Mouse (Mus musculus): ENCODE measurements around the gene Gm9733. TPM values are rescaled to one million over a fixed set of nuclear protein-coding genes. Genes with fewer than 3 reads are reported as not detected.
"Not testable (repeated sequence)": the region's sequence is repeated elsewhere in the genome, so short reads cannot be mapped to it uniquely, and the experiment has no call there.

Gene Gm9733
- polyA plus RNA-seq (2015; fragmentation: Nextera tagmentation; extraction: Ambion mirVana), result not detected in 2 replicates

DNA sequence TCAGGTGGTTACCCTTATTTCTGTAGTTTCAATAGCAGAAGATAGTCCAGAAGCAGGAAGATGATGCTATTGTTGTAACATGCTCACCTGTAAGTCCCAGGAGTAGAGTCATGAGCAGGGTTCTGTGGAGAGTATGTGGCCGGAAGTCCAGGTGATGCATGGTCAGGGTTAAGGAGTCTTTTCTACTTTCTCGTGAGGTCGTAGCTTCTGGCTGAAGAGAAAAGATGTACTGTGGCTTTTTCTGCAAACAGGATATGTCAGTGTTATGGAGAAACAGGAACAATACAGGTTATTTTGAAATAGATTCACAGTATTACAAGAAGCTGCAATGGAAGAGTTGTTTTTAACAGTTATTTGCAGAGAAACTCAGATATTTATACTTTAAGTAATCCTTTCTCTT is at the start of gene Gm9733:
Gene Gm9733 (minus strand): TSS at position 240 of the 400 bp plus-strand sequence.
- no peak within 1 kb of the TSS for H3K4me3 ChIP-seq (replicated peaks)
- no peaks in the 10 kb centered on the region for H3K9me3 ChIP-seq
- H3K4me1 ChIP-seq (replicated peaks), result no peaks in the 10 kb centered on the region
- H3K27ac ChIP-seq, result no peak within 1 kb of the TSS
- ATAC-seq, result no peak
- H3K36me3 ChIP-seq, result no peaks in the 10 kb centered on the region
- no peaks in the 10 kb centered on the region for H3K27me3 ChIP-seq (replicated peaks)
- no peak within 1 kb of the TSS for H3K9ac ChIP-seq
- H3K4me2 ChIP-seq (replicated peaks), result no peak within 1 kb of the TSS
- 81% methylated on average over 3 of the region's 3 CpGs for WGBS

DNA sequence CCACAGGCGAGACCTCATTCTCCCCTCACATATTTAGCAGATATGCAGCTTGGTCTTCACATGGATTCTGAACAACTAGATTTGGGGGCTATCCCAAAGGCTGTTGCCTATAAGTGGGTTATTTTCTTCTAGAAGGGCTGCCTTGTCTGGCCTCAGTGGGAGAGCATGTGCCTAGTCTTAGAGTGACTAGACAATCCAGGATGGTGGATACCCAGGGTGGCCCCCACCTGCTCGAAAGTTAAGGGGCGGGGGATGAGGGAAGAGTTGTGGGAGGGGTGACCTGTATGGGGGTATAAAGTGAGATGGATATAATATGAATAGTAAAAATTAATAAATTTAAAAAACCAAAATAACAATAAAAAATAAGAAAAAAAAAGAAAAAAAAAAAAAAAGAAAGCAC is 23.6 kb upstream of the Gm9733 start:
- 66% methylated on average over 3 of the region's 3 CpGs for WGBS
- not testable (repeated sequence) for ATAC-seq; H3K4me2 ChIP-seq (replicated peaks); H3K9me3 ChIP-seq; H3K27ac ChIP-seq; H3K4me3 ChIP-seq (replicated peaks); H3K27me3 ChIP-seq (replicated peaks); H3K36me3 ChIP-seq; H3K4me1 ChIP-seq (replicated peaks); H3K9ac ChIP-seq

DNA sequence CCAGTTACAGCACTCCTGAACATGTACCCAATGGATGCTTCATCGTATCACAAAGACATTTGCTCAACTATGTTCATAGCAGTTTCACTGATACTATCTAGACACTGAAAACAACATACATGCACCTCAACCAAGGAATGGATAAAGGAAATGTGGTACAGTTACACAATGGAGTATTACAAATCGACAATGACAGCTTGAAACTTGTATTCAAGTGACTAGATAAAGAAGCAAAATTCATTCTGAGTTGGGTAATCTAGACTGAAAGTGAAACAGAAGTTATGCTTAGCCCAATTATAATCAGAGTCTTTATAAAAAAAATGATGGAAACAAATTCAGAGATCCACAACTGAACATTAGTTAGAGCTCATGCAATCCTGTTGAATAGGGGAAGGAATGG is 18.2 kb upstream of the Gm9733 start:
- H3K4me3 ChIP-seq (replicated peaks); H3K27me3 ChIP-seq (replicated peaks); H3K4me2 ChIP-seq (replicated peaks); H3K9ac ChIP-seq; H3K9me3 ChIP-seq; ATAC-seq; H3K27ac ChIP-seq; H3K4me1 ChIP-seq (replicated peaks); H3K36me3 ChIP-seq: not testable (repeated sequence)
- WGBS, result 95% methylated on average over 1 of the region's 2 CpGs

DNA sequence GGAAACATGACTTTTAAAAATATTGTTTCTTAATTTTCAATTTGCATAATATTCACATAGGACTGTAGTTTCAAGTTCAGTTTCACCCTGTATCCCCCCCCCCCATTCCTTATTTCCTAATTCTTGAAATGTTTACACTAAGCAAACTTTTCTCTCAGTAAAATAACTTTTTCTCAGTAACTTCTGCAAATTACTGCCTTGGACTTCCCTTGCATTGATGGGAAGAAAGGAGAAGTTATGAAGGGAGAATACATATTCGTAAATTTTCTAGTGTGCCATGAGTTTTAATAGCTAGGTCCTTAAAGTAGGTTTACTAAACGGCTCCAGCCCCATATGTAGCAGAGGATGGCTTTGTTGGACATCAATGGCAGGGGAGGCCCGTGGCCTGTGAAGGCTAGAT is 13.5 kb upstream of the Gm9733 start:
- H3K36me3 ChIP-seq; ATAC-seq; H3K4me1 ChIP-seq (replicated peaks); H3K27ac ChIP-seq; H3K4me2 ChIP-seq (replicated peaks); H3K27me3 ChIP-seq (replicated peaks); H3K4me3 ChIP-seq (replicated peaks); H3K9ac ChIP-seq; H3K9me3 ChIP-seq: not testable (repeated sequence)
- WGBS, result 57% methylated on average over 3 of the region's 3 CpGs

DNA sequence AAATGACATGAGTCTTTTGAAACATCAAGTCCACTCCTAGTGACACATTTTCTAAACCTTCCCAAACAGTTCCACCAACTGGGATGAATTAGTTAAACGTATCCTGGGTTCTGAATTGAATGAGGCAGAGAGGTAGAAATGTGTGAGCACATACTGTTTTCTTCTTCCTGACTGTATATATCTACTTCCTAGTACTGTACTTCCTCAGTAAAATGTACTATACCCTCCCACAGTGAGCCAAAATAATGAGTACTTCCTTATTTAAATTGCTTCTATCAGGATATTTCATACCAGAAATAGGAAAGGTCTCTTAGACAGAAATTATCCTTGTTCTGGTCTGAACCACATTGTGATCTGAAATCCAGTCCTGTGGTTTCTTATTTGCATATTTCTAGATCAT is 8.2 kb upstream of the Gm9733 start:
- Histone ChIP-seq H3K4me3 (replicated peaks) (no peak overlapping the region), H3K4me1 (replicated peaks) (no peaks in the 10 kb centered on the region), H3K27me3 (replicated peaks) (no peaks in the 10 kb centered on the region), H3K9me3 (no peaks in the 10 kb centered on the region), H3K9ac (no peak overlapping the region), H3K36me3 (no peaks in the 10 kb centered on the region), H3K4me2 (replicated peaks) (no peak overlapping the region), H3K27ac (no peak overlapping the region)
- 72% methylated on average over 1 of the region's 1 CpGs for WGBS
- no peak for ATAC-seq

DNA sequence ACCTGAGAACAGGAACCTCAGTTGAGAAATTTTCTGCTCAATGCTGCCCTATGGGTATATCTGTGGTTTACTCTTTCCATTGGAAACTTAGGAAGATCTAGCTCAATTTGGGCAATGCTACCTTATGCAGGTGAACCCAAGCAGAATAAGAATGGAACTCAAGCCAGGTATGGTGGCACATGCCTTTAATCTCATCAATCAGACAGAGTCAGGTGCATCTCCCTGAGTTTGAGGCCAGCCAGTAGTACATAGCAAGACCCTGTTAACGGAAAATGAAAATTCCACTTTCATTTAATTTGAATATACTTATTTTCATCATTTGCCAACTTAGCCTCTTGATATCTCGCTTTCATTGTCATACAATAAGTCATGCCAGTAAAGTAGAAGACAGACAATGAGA is 2.1 kb upstream of the Gm9733 start:
- no peaks in the 10 kb centered on the region for H3K36me3 ChIP-seq
- H3K27me3 ChIP-seq (replicated peaks), result no peaks in the 10 kb centered on the region
- WGBS, result 66% methylated on average over 2 of the region's 2 CpGs
- no peak overlapping the region for H3K4me2 ChIP-seq (replicated peaks)
- no peak overlapping the region for H3K4me3 ChIP-seq (replicated peaks)
- H3K9me3 ChIP-seq, result no peaks in the 10 kb centered on the region
- no peak overlapping the region for H3K9ac ChIP-seq
- no peak for ATAC-seq
- no peak overlapping the region for H3K27ac ChIP-seq
- no peaks in the 10 kb centered on the region for H3K4me1 ChIP-seq (replicated peaks)

DNA sequence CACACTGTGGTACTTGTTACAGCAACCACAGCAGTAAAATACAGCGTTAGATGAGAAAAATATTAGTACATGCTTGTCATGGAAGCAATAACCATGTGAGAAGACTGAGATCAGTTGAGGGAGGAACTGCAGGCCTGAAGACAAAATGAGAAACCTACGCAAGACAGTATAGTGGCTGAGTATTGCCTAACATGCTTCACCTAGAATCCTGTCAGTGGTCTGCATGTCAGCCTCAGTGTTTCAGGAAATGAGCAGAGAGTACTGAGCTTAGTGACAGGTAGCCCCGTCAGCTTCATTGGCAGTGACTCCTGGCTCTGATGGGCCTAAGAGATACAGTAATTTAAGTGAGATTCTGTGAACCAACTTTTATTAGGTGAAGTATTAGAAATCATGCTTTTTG is 557 bp downstream of the Gm9733 start:
- Histone ChIP-seq H3K9ac (no peak overlapping the region), H3K9me3 (no peaks in the 10 kb centered on the region), H3K4me2 (replicated peaks) (no peak overlapping the region), H3K27me3 (replicated peaks) (no peaks in the 10 kb centered on the region), H3K27ac (no peak overlapping the region), H3K4me1 (replicated peaks) (no peaks in the 10 kb centered on the region), H3K36me3 (no peaks in the 10 kb centered on the region), H3K4me3 (replicated peaks) (no peak overlapping the region)
- WGBS, result 69% methylated on average over 3 of the region's 3 CpGs
- ATAC-seq, result no peak

DNA sequence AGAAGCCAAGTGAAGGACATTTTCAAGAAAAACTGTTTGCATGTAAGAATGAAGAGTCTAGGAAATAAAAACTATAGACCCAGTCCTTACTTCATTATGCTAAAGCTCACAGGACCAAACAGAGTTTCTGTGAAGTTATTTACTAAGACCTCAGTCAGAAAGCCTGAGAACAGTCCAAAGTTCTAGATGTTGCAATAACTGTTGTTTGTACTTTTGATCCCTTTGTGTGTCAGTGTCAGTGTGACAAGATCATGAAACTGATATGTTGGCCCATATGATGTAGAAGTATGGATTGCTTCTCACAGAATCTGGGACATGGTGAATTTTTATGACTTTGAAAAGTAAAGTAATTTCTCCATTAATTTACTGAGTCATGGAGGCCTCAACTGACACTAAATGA is 2.6 kb downstream of the Gm9733 start:
- Histone ChIP-seq H3K9ac (no peak overlapping the region), H3K4me2 (replicated peaks) (no peak overlapping the region), H3K27me3 (replicated peaks) (no peaks in the 10 kb centered on the region), H3K36me3 (no peaks in the 10 kb centered on the region), H3K4me3 (replicated peaks) (no peak overlapping the region), H3K4me1 (replicated peaks) (no peaks in the 10 kb centered on the region), H3K27ac (no peak overlapping the region), H3K9me3 (no peaks in the 10 kb centered on the region)
- no peak for ATAC-seq

DNA sequence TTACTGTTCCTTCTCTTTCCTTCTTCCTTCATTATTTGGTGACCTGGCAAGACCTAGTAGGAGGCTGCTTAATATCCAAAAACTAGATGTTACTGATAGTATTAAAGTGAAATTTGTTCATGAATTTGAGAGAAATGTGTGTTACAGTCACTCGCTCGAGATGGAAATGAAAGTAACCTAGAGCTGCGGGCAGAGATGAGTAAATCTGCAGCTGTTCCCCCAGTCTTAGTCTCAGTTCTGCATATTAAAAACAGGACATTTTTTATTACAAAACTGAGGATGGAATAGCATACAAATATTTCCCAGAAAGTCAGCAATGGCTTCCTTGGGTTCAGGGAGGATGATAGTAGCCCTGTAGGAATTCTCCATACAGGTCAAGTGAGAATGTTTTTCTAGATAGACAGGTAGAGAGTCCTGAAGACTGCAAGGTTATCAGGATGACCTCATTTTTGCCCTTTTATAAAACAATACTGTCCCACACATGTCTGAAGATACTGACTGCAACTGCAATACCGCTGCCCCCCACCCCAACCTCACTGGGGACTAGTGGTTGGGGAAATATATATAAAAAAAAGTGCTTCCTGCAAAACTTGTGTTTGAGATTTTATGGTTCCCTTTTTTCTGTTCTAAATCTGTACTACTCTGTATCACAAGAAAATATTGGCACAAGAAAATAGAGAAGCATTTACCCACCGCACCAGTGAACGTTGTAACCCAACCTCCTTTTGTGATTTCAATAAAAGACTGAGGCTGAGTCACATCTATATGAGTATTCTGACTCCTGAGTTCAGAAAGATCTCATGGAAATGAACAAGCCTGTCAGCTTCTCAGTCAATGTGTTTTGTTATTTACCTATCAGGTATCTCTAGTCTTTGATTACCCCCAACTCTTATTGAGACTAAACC is 47.4 kb downstream of the Gm9733 start:
- no peaks in the 10 kb centered on the region for H3K36me3 ChIP-seq
- H3K4me3 ChIP-seq (replicated peaks), result no peak overlapping the region
- H3K9me3 ChIP-seq, result no peaks in the 10 kb centered on the region
- H3K4me2 ChIP-seq (replicated peaks), result no peak overlapping the region
- no peaks in the 10 kb centered on the region for H3K27me3 ChIP-seq (replicated peaks)
- no peaks in the 10 kb centered on the region for H3K4me1 ChIP-seq (replicated peaks)
- H3K9ac ChIP-seq, result no peak overlapping the region
- ATAC-seq, result no peak
- 85% methylated on average over 6 of the region's 6 CpGs for WGBS
- no peak overlapping the region for H3K27ac ChIP-seq

DNA sequence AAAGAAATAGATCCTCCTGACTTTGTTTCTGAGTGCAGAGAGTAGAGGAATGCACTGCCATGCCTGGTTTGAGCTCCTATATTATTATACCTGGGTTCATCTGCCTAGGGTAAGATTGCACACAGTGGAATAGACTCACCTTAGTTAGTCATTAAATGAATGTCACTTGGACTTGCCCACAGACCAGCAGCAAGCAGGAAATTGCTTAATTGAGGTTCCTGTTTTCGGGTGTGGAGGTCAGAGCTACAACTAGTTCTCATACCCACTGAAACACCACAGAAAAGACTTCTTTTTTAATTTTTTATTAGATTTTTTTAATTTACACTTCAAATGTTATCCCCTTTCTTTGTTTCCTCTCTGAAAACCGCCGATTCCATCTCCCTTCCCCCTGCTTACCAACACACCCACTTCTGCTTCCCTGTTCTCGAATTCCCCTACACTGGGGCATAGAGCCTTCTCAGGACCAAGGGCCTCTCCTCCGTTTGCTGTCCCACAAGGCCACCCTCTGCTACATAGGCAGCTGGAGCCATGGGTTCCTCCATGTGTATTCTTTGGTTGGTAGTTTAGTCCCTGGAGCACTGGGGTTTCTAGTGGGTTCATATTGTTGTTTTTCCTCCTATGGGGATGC is 56.1 kb downstream of the Gm9733 start:
- no peaks in the 10 kb centered on the region for H3K27me3 ChIP-seq (replicated peaks)
- no peak overlapping the region for H3K9ac ChIP-seq
- H3K27ac ChIP-seq, result no peak overlapping the region
- no peak overlapping the region for H3K4me3 ChIP-seq (replicated peaks)
- no peak for ATAC-seq
- no peaks in the 10 kb centered on the region for H3K36me3 ChIP-seq
- 79% methylated on average over 5 of the region's 5 CpGs for WGBS
- H3K4me2 ChIP-seq (replicated peaks), result no peak overlapping the region
- no peaks in the 10 kb centered on the region for H3K9me3 ChIP-seq
- no peaks in the 10 kb centered on the region for H3K4me1 ChIP-seq (replicated peaks)

DNA sequence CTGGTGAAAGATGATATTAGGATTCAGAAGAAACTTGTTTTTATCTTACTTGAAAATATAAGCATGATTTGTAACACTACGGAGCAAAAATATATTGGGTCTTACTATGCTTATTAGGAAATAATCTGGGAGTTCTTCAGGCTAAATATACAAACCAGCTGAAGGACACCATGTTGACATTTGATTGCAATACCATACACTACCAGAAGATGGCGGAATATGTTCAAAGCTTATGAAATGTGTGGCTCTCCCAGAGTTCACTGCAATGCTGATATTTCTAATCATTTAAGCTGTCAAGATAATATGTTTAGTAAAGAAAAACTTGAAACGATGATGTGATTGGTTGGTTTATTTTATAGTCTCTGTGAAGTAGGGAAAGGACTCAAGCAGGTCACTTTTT is 67.7 kb downstream of the Gm9733 start:
- Histone ChIP-seq H3K27ac (no peak overlapping the region), H3K4me1 (replicated peaks) (no peaks in the 10 kb centered on the region), H3K9ac (no peak overlapping the region), H3K4me2 (replicated peaks) (no peak overlapping the region), H3K9me3 (no peaks in the 10 kb centered on the region), H3K27me3 (replicated peaks) (no peaks in the 10 kb centered on the region), H3K36me3 (no peaks in the 10 kb centered on the region), H3K4me3 (replicated peaks) (no peak overlapping the region)
- WGBS, result 8% methylated on average over 3 of the region's 3 CpGs
- no peak for ATAC-seq

DNA sequence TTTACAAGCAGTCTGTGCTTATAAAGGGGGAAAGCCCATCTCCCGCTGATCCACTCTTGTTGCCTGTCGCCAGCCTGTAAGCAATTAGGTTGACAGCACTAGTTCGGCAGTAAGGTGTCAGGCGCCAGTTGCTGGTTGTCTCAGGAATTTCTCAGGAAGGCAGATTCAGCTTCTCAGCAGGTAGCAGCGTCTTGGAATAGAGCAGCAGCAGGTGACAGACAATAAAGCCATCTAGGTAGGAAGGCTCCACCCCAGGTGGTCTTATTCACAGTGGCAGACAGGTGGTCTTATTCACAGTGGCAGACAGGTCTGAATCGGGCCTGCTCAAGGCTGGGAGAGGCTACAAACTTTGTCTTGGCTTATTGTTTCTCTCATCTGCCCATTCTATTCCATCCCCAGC is 76.4 kb downstream of the Gm9733 start:
- Histone ChIP-seq H3K27ac (no peak overlapping the region), H3K4me3 (replicated peaks) (no peak overlapping the region), H3K27me3 (replicated peaks) (no peaks in the 10 kb centered on the region), H3K4me1 (replicated peaks) (no peaks in the 10 kb centered on the region), H3K9me3 (no peaks in the 10 kb centered on the region), H3K9ac (no peak overlapping the region), H3K4me2 (replicated peaks) (no peak overlapping the region), H3K36me3 (no peaks in the 10 kb centered on the region)
- ATAC-seq, result no peak
- 76% methylated on average over 6 of the region's 6 CpGs for WGBS
